Mouse (Mus musculus) brown adipose tissue, adult 24 weeks (tissue): ENCODE measurements around the gene Apobec3. TPM values are rescaled to one million over a fixed set of nuclear protein-coding genes. Genes with fewer than 3 reads are reported as not detected.

ENCODE experiments used
- H3K27ac ChIP-seq: fragments of 200-500 bp; replicated peaks from 2 replicates; pipeline ENCODE4 v1.5.1; 2012; ENCODE audit warnings: low read depth, mild to moderate bottlenecking, low read length
- H3K4me1 ChIP-seq: fragments of 200-500 bp; 2 replicates; pipeline ENCODE4 v1.6.1; 2012; ENCODE audit warnings: low read length, mixed read lengths; ENCODE audit not compliant: control insufficient read depth, insufficient read depth, insufficient read length
- H3K4me3 ChIP-seq: fragments of 200-500 bp; 2 replicates; pipeline ENCODE4 v1.5.1; 2012; ENCODE audit warnings: low read depth, mild to moderate bottlenecking, low read length, moderate library complexity; ENCODE audit not compliant: insufficient read depth
- polyA plus RNA-seq: library from polyadenylated mRNA; stranded (reverse); fragments of >200 nt; gene quantifications from 2 replicates; pipeline ENCODE4 v1.2.4, GENCODE M21; 2012; ENCODE audit not compliant: missing spikeins, insufficient read depth, insufficient read length

The Apobec3 gene
- polyA plus RNA-seq, 1 experiment = 5.3 TPM

DNA sequence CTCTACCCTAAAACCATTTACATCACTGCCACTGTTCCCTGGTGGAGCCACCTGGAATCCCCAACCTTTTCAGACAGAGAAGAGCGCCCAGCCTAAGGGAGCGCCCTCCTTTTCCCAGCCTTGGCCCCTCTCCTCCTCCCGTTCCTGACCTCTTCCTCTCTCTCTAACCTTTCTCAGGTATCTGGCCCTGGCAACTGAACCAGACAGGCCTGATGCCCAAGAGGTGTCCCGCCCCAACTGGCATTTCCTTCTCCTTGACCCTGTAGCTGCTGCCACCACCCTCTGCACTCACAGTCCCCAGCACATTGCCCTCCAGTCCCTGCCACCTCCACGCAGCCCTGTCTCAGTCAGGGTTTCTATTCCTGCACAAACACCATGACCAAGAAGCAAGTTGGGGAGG is 53.5 kb downstream of the Apobec3 start:
- H3K4me1 ChIP-seq = peaks cover 5% of the 10 kb centered on the region
- no peak overlapping the region for H3K27ac ChIP-seq

DNA sequence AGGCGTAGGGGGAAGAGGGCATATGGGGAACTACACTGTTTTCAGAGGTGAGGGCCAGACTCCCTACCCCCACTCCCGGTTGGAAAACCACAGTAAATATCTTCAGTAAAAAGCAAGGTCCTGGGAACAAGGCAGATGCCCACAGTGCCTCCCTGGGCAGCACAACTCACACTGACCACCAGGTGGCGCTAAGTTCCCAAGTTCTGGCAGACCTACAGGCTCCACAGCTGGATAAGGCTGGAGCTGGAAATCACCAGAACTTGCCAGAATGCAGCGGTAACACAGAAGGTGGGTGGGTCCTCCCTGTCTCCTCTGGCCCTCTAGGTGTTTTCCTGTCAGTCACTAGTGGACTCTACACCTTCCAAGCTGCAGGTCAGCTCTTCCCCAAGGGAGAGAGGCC is 54.6 kb downstream of the Apobec3 start:
- Histone ChIP-seq H3K27ac (no peak overlapping the region), H3K4me1 (peaks cover 9% of the 10 kb centered on the region), H3K4me3 (no peak overlapping the region)

More for the DNA sequence above, 53.5 kb downstream of the Apobec3 start:
- no peak overlapping the region for H3K4me3 ChIP-seq

DNA sequence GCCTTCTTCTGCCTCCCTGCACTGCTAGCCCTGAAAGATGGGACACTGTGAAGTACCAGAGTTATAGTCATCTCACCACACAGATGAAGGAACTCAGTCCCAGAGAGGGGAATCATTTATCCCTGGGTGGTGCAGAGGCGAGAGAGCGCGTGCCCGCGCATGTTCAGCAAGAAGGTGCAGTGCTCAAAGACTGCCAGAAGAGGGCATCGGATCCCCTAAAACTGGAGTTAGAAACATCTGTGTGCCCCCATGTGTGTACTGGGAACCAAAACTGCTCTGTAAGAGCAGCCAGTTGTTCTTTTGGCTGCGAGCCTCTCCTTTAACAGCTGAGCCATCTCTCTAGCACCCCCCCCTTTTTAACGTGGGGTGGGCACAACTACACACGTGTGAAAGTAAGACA is 55.3 kb downstream of the Apobec3 start:
- Histone ChIP-seq H3K4me1 (peaks cover 17% of the 10 kb centered on the region), H3K4me3 (no peak overlapping the region), H3K27ac (no peak overlapping the region)

DNA sequence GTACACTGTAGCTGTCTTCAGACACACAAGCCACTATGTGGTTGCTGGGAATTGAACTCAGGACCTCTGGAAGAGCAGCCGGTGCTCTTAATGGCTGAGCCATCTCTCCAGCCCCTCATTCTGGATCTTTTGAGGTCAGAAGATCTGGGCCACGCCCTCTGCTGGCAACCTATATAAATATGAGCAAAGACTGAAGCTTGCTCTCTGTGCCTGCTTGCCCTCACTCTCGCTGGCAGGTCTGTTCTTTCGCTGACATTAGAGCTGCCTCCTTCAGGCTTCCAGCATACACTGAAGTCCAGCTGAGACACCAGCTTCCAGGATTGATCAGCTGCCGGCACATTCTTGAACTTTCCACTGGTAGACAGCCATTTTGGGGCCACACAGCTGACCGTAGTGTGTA is 56.2 kb downstream of the Apobec3 start:
- Histone ChIP-seq H3K4me1 (peaks cover 24% of the 10 kb centered on the region), H3K27ac (no peak overlapping the region), H3K4me3 (no peak overlapping the region)

DNA sequence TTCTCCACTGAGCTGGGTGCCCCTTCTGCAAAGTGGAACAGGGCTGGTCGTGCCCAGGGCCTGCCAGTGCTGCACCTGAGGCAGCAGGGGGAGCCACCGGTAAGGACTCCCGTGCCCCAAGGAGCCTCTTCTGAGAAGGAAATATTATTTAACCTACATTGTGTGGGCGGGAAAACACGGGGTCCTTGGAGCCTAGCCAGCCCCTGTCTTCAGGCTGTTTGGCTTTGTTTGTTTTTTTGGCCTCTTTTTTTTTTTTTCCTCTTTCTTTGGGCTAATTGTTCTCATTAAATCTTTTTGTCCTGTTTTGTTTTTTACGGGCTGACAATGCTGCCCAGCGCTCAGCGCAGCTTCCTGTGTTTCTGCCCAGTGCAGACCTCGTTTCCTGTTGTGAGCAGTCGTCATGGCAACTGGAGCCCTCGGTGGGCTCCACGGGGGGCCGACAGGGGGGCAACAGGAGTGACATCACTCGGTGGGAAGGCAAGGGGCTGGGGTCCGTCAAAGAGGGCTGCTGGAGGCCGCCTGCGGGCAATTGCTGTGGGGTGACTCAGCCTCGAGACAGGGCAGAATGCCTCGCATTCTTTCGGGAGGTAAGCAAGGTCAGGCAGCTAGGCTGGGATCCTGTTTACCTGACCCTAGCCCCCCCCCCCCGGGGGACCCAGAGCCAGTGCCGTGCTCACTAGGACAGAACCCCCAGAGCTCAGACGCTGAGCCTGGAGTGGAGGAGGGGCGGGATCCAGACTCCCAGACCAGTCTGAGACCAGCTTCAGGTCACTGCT is 59.0 kb downstream of the Apobec3 start:
- Histone ChIP-seq H3K4me3 (peak overlapping the region; percentile 37), H3K4me1 (peaks cover 34% of the 10 kb centered on the region), H3K27ac (peak overlapping the region; percentile 95)

DNA sequence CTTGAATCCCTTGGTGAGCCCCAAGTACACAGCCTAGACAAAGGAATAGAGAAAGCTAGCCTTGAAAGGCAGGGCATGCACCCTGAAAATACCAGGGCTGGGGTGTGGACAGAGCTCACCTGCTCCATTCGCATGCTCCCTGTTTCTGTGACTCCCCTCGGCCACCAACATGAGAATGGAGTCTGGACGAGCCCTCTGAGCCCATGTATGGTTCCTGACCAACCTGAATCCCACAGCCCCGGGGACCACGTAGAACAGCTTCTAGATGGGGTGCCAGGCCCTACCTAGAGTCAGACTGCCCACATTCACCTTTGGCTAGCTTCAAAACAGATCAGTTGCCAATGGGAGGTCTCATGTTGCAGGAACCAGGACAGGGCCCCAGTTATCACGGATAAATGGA is 59.8 kb downstream of the Apobec3 start:
- H3K27ac ChIP-seq = peak overlapping the region; percentile 95
- H3K4me1 ChIP-seq = peaks cover 34% of the 10 kb centered on the region
- H3K4me3 ChIP-seq = no peak overlapping the region

DNA sequence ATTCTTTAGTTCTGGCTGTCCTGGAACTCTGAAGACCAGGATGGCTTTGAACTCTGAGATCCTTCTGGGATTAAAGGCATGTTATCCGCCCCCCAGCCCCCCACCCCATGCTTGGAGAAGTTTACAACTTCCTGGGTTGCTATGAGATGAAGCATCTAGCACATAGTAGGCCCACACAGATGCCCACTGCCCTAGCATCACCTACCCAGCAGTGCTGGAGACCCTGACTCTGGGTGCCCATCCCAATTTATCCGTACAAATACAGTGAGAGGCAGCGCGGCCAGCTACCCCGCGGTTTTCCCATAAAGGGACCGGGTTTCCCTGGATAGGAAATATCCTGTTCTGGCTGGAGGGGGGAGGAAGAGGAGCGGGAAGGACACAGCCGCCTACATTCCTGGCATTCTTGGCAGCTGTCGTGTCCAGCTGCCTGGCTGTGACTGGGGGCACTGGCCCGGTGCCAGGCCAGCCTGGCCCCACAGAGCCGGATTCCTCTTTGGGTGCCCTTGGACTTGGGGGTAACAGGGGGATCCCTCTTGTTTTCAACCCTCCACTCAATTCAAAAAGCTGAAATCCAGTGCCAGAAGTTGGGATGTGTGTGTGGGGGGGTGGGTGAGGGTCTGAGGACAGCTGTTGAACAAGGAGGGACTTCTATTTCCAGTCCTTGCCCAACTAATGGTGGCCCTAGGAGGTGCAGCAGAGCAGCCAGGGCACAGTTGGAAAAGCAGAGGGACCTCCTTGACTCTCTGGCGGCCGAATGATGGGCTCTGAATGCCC is 60.5 kb downstream of the Apobec3 start:
- peaks cover 34% of the 10 kb centered on the region for H3K4me1 ChIP-seq
- H3K4me3 ChIP-seq = peak overlapping the region; percentile 24
- H3K27ac ChIP-seq = peak overlapping the region; percentile 95

DNA sequence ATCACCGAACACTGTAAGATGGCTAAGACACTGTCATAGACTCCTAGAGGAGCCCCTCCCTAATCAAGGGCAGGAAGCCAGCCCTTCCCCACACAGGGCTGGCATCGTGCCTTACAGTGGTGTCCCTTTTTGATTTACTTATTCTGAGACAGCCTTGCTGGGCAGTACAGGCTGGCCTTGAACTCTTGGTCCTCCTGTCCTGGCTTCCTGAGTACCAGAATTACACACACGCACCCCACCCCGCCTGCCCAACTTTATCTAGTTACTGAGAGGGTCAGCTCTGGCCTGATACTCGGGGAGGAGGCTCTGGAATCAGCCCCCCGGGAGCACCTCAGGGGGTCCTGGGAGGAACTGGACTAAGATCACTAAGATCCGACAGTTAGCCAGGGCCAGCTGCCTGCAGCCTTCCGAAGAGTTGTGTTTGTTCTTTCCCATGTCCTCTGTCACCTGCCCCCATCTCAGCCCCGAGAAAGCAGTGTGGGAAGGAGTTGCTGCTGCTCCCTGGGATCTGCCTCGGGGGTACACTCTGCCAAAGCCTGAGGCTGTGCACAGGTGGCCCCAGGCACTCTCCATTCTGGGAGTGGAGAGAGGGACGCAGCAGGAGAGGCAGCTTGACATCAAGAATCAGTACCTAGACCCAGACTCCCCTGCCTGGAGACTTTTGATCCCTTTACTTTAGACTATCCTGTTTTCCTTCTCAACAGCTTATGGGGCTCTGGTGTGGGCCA is 61.2 kb downstream of the Apobec3 start:
- Histone ChIP-seq H3K4me1 (peaks cover 34% of the 10 kb centered on the region), H3K27ac (peak overlapping the region; percentile 93), H3K4me3 (no peak overlapping the region)

DNA sequence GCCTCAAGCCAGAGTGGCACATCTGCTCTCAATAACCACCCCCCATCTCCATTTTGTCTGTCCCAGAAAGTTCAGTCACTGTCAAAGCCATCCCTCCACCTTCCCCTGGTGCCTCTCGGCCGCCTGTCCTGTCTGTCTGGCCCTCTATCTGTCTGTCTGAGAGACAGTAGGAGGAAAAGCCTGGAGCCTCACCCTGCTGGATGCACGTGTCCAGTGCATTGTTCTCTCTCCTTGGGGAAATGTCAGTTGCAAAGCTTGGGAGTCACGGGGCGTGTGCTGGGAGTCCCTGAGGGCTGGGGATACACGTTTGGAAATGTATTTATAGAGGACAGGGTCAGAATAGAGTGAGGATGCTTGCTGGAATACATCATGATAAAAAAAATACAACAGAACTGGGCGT is 62.0 kb downstream of the Apobec3 start:
- Histone ChIP-seq H3K4me1 (peaks cover 34% of the 10 kb centered on the region), H3K27ac (peak overlapping the region; percentile 93), H3K4me3 (no peak overlapping the region)

DNA sequence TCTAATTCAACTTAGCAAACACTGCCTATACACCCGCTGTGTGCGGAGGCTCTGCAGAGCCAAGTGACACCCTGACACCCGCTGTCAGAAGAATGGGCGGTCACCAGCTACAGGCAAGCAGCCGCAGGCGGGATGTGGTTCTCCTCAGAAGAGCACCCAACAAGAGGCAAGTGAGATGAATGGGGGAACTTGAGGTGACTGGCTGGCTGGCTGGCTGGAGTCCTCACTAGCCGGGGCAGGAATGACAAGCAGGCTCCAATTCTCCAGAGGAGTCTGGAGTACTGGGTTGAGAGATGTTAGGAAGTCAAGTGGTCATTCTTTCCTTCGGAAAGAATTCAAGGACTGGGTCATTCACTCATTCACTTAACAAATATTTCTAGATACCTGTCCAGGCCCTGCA is 65.1 kb downstream of the Apobec3 start:
- peaks cover 20% of the 10 kb centered on the region for H3K4me1 ChIP-seq
- no peak overlapping the region for H3K27ac ChIP-seq
- no peak overlapping the region for H3K4me3 ChIP-seq

DNA sequence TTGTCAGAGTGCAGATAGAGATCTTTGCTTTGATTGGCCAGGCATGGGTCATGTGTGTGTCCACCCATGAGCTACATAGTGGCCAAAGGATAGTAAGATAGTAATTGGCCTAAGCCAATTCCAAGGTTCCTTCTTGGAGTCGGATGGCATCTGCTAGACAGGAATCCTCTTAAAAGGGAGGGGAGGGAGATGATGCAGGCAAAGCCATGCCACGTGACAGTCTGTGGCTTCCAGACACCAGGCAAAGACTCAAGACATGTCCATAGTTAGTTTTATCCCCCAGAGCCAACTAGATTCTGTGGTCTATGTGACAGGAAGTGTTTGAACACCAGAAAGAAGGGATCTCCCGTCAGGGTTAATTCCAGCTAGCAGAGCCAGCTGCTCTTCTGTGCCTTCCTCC is 67.0 kb downstream of the Apobec3 start:
- no peak overlapping the region for H3K4me3 ChIP-seq
- H3K4me1 ChIP-seq = peaks cover 4% of the 10 kb centered on the region; the same call in 1 of the 2 replicates
- H3K27ac ChIP-seq = no peak overlapping the region

DNA sequence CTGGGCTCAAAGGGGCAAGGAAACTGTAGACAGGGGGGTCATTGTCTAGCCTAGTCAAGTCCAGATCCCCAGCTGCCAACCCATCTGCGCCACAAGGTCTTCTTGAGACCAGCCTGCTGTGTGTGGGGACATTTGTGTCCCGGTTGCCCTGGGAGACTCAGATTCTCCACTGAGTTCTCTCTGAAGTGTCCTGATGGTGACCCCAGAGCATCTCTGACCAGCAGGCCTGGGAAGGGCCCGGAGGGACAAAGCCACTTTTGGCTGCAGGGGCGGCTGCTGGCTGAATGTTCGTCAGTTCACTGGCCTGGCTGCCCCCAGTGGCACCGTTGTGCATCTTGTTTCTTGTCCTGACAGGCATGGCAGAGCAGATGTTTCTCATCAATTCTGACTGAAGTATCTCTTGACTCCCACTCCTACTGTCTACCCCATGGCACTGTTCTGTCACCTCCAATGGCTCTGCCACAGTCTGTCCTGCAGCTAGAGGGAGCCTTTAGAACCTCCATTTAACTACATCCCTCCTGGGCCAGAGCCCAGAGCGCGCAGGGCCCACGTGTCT is 70.0 kb downstream of the Apobec3 start:
- Histone ChIP-seq H3K4me1 (no peaks in the 10 kb centered on the region), H3K27ac (no peak overlapping the region), H3K4me3 (no peak overlapping the region)

DNA sequence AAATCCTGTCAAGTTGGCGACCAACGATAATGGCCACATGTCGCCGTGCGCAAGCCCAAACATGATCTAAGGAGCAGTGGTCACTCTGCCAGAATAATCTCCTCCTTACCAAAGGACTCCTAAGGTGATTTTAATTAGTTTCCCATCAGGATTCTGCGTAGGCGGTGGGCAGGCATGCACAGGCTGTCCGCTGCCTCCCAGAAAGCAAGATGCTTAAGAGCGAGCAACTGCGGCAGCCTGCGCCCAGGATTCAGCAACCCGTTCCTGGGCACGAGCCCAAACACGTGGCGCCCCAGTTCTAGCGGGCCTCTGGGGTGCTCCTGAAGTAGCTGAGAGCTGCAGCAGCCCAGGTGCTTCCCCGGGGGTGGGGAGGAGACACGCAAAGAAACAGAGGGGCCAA is 71.2 kb downstream of the Apobec3 start:
- Histone ChIP-seq H3K4me3 (no peak overlapping the region), H3K4me1 (no peaks in the 10 kb centered on the region), H3K27ac (no peak overlapping the region)

DNA sequence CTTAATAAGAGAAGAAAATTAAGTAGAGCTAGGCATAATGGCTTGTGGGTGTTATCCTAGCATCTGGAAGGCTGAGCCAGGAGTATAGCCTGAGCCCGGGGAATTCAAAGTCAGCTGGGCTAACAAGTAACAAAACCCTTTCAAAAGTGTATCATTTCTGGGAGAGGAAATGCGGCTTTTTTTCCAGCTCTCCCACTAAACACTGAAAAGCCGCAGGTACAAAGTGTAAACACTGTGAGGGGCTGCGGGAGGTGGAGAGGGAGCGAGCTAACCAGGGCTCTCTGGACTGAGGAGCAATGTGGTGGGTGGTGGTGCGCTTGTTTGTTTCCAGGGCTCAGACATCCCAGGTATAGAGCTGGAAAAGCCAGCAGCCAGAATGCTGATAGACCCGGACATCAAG is 72.9 kb downstream of the Apobec3 start:
- no peak overlapping the region for H3K4me3 ChIP-seq
- H3K27ac ChIP-seq = no peak overlapping the region
- no peaks in the 10 kb centered on the region for H3K4me1 ChIP-seq
